Mouse (Mus musculus) cerebellum, adult (tissue): ENCODE results near the gene Capn12.

Source experiments
- ATAC-seq: cut with Nextera tagmentation; 2 replicates; pipeline ENCODE4 v1.9.2; 2017; ENCODE audit warnings: mild to moderate bottlenecking, moderate library complexity, mixed read lengths; ENCODE audit not compliant: insufficient number of reproducible peaks, low FRiP score, low TSS enrichment

Gene Capn12

GRCm38 (mm10) chr7:28917503-28918426 lies 36.5 kb downstream of the Capn12 start:
- ATAC-seq: no peak

DNA sequence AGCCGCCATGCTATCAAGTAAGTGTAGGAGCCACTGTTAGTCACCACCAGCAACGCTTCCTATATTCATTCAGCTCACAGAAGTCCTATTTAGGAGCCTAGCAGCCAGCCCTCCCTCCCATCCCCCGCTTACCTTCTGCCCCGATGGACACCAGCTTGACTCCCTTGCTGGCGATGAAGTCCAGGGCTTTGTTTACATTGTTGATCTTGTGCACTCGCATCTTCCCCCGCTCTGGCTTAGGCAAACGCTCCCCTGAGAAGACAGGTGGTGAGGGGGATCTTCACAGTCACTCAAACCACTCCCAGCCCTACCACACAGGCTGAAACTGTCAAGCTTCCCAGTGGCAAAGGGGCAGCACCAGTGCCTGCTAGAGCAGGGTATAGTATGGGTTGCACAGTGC lies 37.3 kb downstream of the Capn12 start:
- ATAC-seq: no peak

DNA sequence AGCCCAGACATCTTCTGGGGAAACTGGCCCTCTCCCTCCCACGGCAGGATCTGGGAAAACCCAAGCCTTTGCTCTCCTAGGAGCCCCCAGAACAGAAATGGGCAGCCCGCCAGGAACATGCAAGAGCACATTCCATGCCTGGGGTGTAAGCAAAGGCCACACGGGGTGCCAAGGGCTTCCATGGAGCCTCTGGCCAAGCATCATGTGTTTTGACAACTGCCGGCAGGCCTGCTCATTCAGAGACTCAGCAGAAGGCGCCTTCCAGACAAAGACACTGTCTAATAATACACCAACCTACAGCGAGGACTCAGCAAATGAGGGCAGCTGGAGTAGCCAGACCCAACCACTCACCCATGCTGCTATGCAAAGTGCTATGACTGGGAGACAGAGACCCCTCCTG lies 38.6 kb downstream of the Capn12 start:
- ATAC-seq: peak; percentile 50; the same call in 1 of the 2 replicates

DNA sequence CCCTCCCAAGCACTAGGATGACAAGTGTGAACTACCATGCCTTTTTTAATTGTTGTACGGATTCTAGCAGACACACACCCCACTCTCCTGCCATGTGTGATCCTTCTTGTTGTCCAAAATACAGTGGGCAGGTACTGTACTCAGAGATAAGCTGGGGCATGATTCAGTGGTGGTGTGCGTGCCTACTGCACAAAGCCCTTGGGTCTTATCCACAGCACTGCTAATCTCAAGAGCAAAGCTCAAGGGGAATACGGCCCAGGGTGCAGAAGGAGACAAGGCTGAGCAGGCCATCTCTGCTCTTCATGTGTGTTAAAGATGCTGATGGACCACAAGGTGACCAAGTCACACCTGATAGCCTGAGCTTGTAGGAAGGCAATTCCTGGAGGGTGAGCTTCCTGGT lies 40.0 kb downstream of the Capn12 start:
- no peak for ATAC-seq

DNA sequence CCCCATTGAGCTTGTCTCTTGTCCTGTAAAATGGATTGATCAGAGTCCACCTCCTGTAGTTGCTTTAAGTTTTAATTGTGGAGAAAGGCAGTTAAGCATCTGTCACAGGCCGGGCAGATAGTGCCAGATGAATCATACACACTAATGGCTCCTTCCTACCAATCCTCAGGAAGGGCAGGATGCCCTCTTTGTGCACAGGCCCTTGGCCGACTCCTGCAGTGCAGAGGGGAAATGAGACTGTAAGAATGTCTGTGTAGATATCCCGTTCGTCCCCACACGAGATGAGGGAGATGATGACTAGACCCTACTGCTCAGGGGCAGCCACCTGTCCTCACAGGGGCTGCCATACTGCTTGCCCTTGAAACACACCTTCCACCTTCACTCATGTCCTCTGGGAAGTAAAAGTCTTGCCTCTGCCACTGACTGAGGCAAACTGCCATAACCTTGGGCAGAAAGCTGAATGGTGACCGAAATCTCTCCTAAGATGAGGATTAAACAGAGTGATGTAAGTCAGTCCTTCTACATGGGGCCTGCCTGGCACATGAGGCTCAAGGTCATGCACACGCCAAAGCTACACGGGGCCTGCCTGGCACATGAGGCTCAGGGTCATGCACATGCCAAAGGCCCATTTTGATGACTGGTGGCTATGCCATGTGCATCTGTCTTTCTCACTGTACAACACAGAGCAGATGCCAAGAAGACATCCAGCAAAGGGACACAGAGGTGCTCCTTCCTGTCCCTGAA lies 40.7 kb downstream of the Capn12 start:
- ATAC-seq: no peak

GRCm38 (mm10) chr7:28922606-28923005 lies 41.4 kb downstream of the Capn12 start:
- no peak for ATAC-seq

DNA sequence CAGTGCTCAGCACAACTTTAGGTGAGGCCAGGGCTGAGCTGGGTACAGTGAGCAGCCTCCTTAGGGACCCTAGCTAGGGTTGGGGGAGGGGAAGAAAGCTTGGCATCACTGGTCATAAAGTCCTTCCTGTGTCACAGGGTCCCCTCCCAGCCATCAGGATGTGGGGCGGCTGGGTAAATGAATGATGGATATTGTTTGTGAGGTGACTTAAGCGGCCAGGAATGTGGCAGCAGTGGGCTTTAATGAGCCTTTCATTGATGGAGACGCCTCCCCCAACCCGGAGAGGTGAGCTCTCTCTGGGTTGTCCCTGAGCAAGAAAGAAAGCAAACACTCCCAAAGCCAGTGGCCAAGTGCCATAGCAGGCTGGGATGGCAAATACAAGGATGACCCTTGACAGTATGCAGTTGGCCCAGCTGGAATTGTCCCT lies 42.7 kb downstream of the Capn12 start:
- no peak for ATAC-seq

DNA sequence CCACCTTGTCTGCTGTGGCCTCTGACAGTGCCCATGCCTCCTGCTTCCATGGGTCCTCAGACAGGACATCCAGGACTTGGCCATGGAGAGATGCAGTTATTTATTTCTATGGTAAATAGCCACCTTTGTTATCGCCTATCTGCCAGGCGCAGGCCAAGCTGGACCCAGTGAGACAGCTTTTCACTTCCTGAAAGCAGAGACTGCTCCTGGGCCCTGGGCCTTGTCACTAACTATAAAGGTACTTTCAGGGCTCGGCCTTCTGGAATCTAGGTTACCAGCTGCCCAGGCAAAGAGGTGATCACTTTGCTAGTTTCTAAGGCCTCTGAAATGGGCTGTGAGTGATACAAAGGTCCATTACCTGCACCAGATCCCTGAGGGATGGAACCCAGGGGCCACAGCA lies 43.6 kb downstream of the Capn12 start:
- no peak for ATAC-seq

GRCm38 (mm10) chr7:28925317-28925716 lies 44.1 kb downstream of the Capn12 start:
- ATAC-seq: no peak

DNA sequence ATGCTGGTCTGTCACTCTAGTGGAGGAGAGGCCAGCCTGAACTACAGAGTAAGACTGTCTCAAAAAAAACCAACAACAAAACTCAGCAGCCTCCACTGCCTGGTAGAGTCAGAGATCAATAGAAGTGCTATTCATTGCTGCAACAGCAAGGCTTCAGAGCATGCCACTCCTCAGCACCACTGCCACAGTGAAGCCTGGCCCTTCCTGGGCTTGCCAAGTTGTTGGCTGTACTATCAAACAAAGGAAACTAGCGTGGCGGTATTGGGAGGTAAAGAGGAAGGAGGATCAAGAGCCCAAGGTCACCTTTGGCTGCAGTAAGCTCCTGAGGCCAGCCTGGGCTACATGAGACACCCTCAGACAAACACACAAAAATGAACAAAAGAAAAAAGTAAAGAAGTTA lies 45.0 kb downstream of the Capn12 start:
- no peak for ATAC-seq

- no peak for ATAC-seq
Measured at GRCm38 (mm10) chr7:28929381-28929780, 48.2 kb downstream of the Capn12 start.

GRCm38 (mm10) chr7:28930320-28931031 lies 49.3 kb downstream of the Capn12 start:
- ATAC-seq: no peak

- ATAC-seq: no peak
Measured at GRCm38 (mm10) chr7:28931032-28931694, 49.9 kb downstream of the Capn12 start.

GRCm38 (mm10) chr7:28931695-28932039 lies 50.4 kb downstream of the Capn12 start:
- ATAC-seq: no peak

- ATAC-seq: no peak
Measured at GRCm38 (mm10) chr7:28932421-28933041, 51.3 kb downstream of the Capn12 start.

DNA sequence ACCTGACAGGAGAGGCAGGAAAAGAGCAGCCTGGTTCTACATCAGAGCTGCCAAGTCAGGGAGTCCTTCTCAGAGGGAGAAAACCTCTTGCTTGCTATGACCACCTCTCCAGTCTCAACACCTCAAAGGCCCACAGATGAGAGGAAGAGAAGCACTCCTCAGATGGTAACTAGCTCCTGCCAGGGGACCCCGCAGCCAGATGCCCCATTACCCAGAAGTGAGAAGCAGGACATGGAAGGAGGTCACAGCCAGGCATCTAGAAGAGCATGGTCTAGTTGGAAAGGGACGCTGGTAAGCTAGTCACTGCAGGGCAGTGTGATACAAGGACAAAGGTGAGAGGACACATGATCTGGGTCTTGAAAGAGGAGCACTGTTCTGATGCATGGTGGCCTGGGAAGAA lies 52.6 kb downstream of the Capn12 start:
- ATAC-seq: no peak

DNA sequence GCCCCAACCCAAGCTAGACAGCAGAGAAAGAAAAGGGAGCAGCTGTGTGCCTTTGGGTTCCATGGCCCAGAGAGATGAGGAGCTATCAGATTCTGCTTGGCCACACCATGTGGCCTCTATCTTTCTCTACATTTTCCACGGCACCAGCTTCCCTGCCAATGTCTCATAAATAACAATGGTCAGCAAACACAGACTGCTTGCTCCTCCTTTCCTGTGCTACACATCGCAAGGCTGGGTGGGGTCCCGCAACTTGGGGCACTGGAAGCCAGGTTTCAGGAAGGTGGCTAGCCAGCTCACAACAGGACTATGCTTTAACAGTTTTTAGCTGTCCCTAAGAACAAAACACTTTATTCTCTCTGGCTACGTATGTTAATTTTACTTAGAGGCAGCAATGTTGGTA lies 55.6 kb downstream of the Capn12 start:
- ATAC-seq: no peak

- ATAC-seq: no peak
Measured at GRCm38 (mm10) chr7:28938654-28939053, 57.4 kb downstream of the Capn12 start.

- ATAC-seq: no peak
Measured at GRCm38 (mm10) chr7:28939418-28940183, 58.4 kb downstream of the Capn12 start.
